Mouse (Mus musculus) retina, adult 2 months (tissue): Measurements from ENCODE around the gene Qrfpr.

Experiments
- DNase-seq: peaks from one replicate; pipeline ENCODE4 v3.0.0-alpha.2; 2012; ENCODE audit warnings: low read depth, low spot score

The Qrfpr gene

GRCm38 (mm10) chr3:36150934-36151686 is 71.0 kb downstream of the Qrfpr start, which contains the start of gene D3Ertd254e:
TSS of gene D3Ertd254e (plus strand) at chr3:36151017.
- DNase-seq, result peak; percentile 56

GRCm38 (mm10) chr3:36150537-36150933 is 71.6 kb downstream of the Qrfpr start:
- no peak for DNase-seq

DNA sequence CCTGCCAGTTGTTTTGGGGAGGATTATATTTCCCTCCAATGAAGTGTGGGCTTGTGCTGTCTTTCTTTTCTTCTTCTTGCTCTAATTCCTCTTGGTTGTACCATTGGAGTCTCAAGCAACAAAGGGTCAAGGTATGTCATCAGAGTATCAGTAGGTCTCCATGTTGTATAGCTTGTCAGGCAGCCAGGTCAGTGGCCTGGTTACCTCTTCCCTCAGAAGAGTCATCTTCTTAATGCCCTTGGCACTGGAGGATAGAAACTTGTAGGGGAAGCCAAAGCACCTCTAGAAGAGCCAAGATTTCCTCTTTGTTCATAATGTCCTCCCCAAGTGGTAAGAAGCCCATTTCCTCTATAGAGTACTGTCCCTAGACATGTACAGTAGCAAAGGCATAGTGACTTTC is 83.1 kb downstream of the Qrfpr start:
- DNase-seq, result no peak

GRCm38 (mm10) chr3:36138171-36138660 is 83.9 kb downstream of the Qrfpr start:
- DNase-seq, result no peak

DNA sequence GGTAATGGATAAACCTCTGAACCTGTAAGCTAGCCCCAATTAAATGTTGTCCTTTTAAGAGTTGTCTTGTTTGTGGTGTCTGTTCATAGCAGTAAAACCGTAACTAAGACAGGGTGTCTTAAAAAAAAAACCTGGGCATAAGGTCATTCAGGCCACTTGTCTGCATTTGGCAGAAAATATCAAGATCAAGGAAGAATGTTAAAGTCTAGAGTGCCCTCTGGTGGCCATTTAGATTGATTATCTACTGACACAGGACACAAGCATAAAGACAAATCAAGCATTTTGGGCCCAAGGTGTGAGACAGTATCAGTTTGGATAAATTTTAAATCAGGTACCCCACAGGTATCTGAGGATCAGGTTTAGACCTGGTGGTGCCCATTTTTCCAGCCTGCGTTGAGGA is 84.6 kb downstream of the Qrfpr start:
- DNase-seq, result no peak

- no peak for DNase-seq
Measured at GRCm38 (mm10) chr3:36136152-36136551, 86.0 kb downstream of the Qrfpr start.
